Mouse (Mus musculus) intestine, embryonic 15.5 days (tissue): Measurements from ENCODE around the gene Map3k1. TPM values are rescaled to one million over a fixed set of nuclear protein-coding genes. Genes with fewer than 3 reads are reported as not detected.
"Not testable (repeated sequence)": the region's sequence is repeated elsewhere in the genome, so short reads cannot be mapped to it uniquely, and the experiment has no call there.

Experiments used
- ATAC-seq: fragments of 200-750 bp; cut with Nextera tagmentation; 2 replicates; pipeline ENCODE4 v1.8.0; 2017; ENCODE audit warnings: moderate TSS enrichment, moderate library complexity
- H3K27ac ChIP-seq: fragments of 300-500 bp; sonication (generic); 2 replicates; pipeline ENCODE4 v1.5.1; 2015; ENCODE audit warnings: mild to moderate bottlenecking, inconsistent platforms
- H3K27me3 ChIP-seq: fragments of 300-500 bp; sonication (generic); replicated peaks from 2 replicates; pipeline ENCODE4 v1.6.1; 2015; ENCODE audit warnings: inconsistent platforms
- H3K36me3 ChIP-seq: fragments of 300-500 bp; sonication (generic); 2 replicates; pipeline ENCODE4 v1.6.1; 2015; ENCODE audit warnings: inconsistent platforms
- H3K4me1 ChIP-seq: fragments of 300-500 bp; sonication (generic); replicated peaks from 2 replicates; pipeline ENCODE4 v1.6.1; 2015; ENCODE audit warnings: inconsistent platforms
- H3K4me2 ChIP-seq: fragments of 300-500 bp; sonication (generic); replicated peaks from 2 replicates; pipeline ENCODE4 v1.6.1; 2015; ENCODE audit warnings: mild to moderate bottlenecking, inconsistent platforms
- H3K4me3 ChIP-seq: fragments of 300-500 bp; sonication (generic); replicated peaks from 2 replicates; pipeline ENCODE4 v1.5.1; 2015; ENCODE audit warnings: inconsistent platforms
- H3K9ac ChIP-seq: fragments of 300-500 bp; sonication (generic); 2 replicates; pipeline ENCODE4 v1.6.1; 2015; ENCODE audit warnings: inconsistent platforms
- H3K9me3 ChIP-seq: fragments of 300-500 bp; sonication (generic); 2 replicates; pipeline ENCODE4 v1.6.1; 2016; ENCODE audit warnings: inconsistent platforms
- WGBS: fragments of 180-500 bp; shearing (Covaris S2); methylation state at CpG from one replicate; pipeline ENCODE4 v1.1.7; 2015; 5-methylcytosine and 5-hydroxymethylcytosine counted together
- polyA plus RNA-seq: library from polyadenylated mRNA; unstranded; fragments of >200 nt; fragmentation: Nextera tagmentation; extraction: Ambion mirVana; gene quantifications from 2 replicates; pipeline ENCODE4 v1.2.1, GENCODE M21; 2015

Gene Map3k1
- polyA plus RNA-seq, 1 experiment from 2014 or later: 24.1 TPM

DNA sequence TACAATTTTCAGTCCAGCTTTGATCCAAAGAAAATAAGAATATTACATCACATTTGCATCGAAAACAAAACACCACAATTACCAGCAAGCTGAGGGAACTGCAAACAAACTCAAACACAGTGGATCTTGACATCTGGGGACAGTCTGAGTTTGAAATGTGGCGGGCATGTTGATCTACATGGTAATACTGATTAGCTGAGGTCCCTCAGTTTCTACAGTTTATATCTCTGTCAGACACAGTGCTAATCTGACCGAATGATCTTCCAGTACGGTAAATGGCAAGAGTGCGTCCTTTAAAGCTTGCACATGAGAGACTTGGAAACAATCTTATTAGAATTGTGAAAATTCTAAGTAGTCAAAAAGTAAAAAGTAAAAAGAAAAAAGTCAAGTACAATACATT lies 62.0 kb downstream of the Map3k1 start:
- Histone ChIP-seq H3K4me1 (no peaks in the 10 kb centered on the region), H3K9ac (no peak overlapping the region), H3K27ac (no peak overlapping the region), H3K9me3 (no peaks in the 10 kb centered on the region), H3K36me3 (peaks cover 22% of the 10 kb centered on the region), H3K27me3 (no peaks in the 10 kb centered on the region), H3K4me2 (no peak overlapping the region), H3K4me3 (no peak overlapping the region)
- 93% methylated on average over 5 of the region's 5 CpGs for WGBS
- ATAC-seq: no peak

- no peaks in the 10 kb centered on the region for H3K27me3 ChIP-seq
- H3K9me3 ChIP-seq: no peaks in the 10 kb centered on the region
- no peak for ATAC-seq
- no peaks in the 10 kb centered on the region for H3K4me1 ChIP-seq
- H3K36me3 ChIP-seq: peaks cover 11% of the 10 kb centered on the region
- H3K9ac ChIP-seq: no peak overlapping the region
- WGBS: 56% methylated on average over 7 of the region's 7 CpGs
- H3K4me3 ChIP-seq: no peak overlapping the region
- no peak overlapping the region for H3K4me2 ChIP-seq
- no peak overlapping the region for H3K27ac ChIP-seq
Measured at GRCm38 (mm10) chr13:111745216-111745615, 63.6 kb downstream of the Map3k1 start.

DNA sequence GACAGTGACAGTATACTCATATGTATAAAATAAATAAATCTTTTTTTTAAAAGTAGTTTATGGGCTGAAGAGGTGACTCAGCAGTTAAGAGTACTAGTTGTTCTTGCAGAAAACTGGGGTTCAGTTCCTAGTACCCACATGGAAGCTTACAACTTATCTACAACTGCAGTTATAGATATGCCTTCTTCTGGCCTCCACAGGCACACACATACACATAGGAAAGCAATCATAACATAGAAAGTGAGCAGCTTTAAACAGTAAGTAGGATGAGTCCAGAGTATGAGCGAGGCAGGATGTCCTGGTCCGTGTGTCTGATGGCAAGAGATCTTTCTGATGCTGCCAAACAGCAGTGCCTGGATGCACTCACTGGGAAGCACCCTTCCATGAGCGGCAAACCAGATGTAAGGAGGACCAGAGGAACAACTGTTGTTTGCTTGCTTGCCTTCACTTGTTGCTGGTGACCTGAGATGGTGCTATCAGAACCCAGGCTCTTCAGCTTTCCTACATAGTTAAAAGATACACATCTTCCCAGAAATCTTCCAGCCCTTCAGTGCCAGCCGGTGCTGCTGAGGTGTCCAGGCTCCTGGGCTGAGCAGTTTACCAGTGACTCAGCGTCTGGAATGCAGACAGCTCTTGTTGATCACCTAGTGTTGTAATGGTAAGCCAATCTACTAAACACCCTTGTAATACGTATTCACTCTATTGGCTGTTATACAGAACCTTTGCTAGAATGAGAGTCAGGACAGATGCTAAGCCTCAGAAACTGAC lies 64.4 kb downstream of the Map3k1 start:
- no peak overlapping the region for H3K9ac ChIP-seq
- H3K4me1 ChIP-seq: no peaks in the 10 kb centered on the region
- H3K27ac ChIP-seq: no peak overlapping the region
- peaks cover 6% of the 10 kb centered on the region for H3K36me3 ChIP-seq
- no peak overlapping the region for H3K4me2 ChIP-seq
- no peaks in the 10 kb centered on the region for H3K27me3 ChIP-seq
- peak; percentile 53; the same call in 1 of the 2 replicates for ATAC-seq
- no peak overlapping the region for H3K4me3 ChIP-seq
- H3K9me3 ChIP-seq: no peaks in the 10 kb centered on the region
- WGBS: 65% methylated on average over 6 of the region's 6 CpGs

DNA sequence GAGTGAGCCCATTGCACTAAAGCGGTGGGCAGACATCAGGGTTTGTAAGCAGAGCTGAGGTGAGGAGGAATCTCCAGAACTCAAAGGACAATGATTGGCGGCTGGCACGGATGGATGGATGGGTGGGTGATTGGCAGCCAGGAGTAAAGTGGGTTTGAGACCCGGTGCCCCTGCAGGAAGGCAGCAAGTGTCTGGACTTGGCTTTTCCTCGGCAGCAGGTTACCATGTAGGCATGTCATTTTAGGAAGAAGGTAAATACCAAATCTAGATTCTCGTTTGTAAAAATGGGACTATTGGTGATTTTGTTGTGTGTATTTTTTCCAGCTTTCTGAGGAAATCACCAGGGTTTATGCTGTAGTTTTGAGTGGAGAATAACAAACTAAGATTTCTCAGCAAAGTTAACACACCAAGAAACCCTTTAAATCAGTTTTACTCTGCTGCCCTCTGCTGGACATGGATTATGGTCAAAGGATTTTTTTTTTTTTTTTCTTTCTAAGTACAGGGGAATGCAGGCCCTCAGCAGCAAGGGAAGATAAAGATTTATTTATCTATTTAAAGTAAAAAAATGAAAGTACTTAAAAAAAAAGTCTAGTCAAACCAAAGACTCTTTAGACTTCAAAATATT lies 66.7 kb downstream of the Map3k1 start:
- no peak overlapping the region for H3K27ac ChIP-seq
- 63% methylated on average over 6 of the region's 6 CpGs for WGBS
- no peak overlapping the region for H3K4me3 ChIP-seq
- no peak overlapping the region for H3K4me2 ChIP-seq
- no peak overlapping the region for H3K9ac ChIP-seq
- H3K4me1 ChIP-seq: no peaks in the 10 kb centered on the region
- no peaks in the 10 kb centered on the region for H3K9me3 ChIP-seq
- no peaks in the 10 kb centered on the region for H3K27me3 ChIP-seq
- ATAC-seq: 0 out of 2 replicates have a peak, but pooled peaks have one; percentile 55
- no peaks in the 10 kb centered on the region for H3K36me3 ChIP-seq

DNA sequence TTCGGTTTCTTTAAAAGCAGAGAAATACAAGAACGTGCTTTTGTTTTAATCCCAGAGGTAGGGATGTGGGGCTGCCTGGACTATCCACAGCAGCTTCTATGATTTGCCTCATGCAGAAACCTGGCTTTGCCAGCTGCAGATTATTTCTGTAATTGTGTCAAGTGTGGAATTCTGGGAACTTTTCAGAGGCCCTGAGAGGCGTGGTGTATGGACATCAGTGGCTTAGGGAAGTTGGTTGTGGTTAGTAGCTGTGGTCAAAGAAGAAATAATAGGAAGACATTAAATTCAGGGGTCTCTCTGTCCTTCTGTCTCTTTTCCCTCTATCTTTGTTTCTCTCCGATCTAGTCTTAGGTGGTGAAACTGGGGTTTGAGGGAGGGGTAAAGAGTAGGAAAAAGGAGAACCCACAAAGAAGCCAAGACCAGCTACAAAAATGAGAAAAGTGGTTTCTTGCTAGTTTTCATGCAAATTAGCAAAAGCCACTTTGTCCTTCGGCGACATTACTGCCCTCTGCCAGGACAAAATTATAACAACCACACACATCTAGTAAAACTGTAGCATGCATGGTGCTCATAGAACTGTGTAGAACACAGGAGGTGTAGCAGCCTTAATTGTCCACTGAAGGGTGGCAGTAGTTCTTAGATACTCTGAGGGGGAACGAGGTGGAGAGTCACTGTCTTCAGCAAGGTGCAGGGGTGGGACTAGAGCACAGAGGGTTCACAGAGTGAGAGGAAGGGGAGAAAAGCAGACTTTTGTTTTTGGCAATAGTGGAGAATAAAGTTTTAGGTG lies 67.4 kb downstream of the Map3k1 start:
- Histone ChIP-seq H3K9me3 (no peaks in the 10 kb centered on the region), H3K36me3 (no peaks in the 10 kb centered on the region), H3K4me1 (no peaks in the 10 kb centered on the region), H3K4me3 (no peak overlapping the region), H3K9ac (no peak overlapping the region), H3K4me2 (no peak overlapping the region), H3K27me3 (no peaks in the 10 kb centered on the region), H3K27ac (no peak overlapping the region; the same call in 1 of the 2 replicates)
- no peak for ATAC-seq
- 82% methylated on average over 7 of the region's 7 CpGs for WGBS

GRCm38 (mm10) chr13:111726898-111727297 lies 81.9 kb downstream of the Map3k1 start:
- no peaks in the 10 kb centered on the region for H3K36me3 ChIP-seq
- ATAC-seq: no peak
- no peaks in the 10 kb centered on the region for H3K4me1 ChIP-seq
- H3K4me2 ChIP-seq: no peak overlapping the region
- WGBS: 92% methylated on average over 5 of the region's 5 CpGs
- H3K27me3 ChIP-seq: no peaks in the 10 kb centered on the region
- H3K4me3 ChIP-seq: no peak overlapping the region
- H3K9ac ChIP-seq: no peak overlapping the region
- H3K9me3 ChIP-seq: no peaks in the 10 kb centered on the region
- H3K27ac ChIP-seq: no peak overlapping the region

GRCm38 (mm10) chr13:111725165-111726077 lies 83.4 kb downstream of the Map3k1 start:
- Histone ChIP-seq H3K4me1 (no peaks in the 10 kb centered on the region), H3K4me3 (peak overlapping the region; percentile 53), H3K27ac (peak overlapping the region; percentile 81), H3K36me3 (no peaks in the 10 kb centered on the region), H3K9me3 (no peaks in the 10 kb centered on the region), H3K27me3 (no peaks in the 10 kb centered on the region), H3K9ac (peak overlapping the region; percentile 60), H3K4me2 (peak overlapping the region; percentile 79)
- WGBS: under 1% methylated on average over 65 of the region's 65 CpGs
- ATAC-seq: peak; percentile 100

DNA sequence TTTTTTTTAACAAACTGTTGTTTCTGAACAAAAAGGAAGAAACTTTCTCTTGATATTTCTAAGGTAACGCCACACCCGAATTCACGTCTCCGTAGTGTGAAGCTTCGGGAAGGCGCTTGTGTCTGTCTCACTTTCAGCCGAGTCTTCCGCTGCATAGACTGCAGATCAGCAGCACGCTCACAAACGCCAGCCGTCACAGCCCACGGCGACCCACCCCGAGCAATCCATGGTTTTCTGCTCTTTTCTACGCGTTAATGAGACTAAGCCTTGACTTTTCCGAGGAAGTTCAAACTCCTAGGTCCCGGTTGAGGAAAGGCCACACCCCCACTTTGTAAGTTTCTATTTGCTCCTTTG lies 84.0 kb downstream of the Map3k1 start:
- ATAC-seq: no peak
- under 1% methylated on average over 18 of the region's 18 CpGs for WGBS

GRCm38 (mm10) chr13:111719726-111720125 lies 89.1 kb downstream of the Map3k1 start:
- Histone ChIP-seq H3K27ac (no peak overlapping the region), H3K4me1 (no peaks in the 10 kb centered on the region), H3K4me3 (no peak overlapping the region), H3K9ac (no peak overlapping the region), H3K9me3 (no peaks in the 10 kb centered on the region), H3K36me3 (peaks cover 2% of the 10 kb centered on the region; the same call in 1 of the 2 replicates), H3K27me3 (no peaks in the 10 kb centered on the region), H3K4me2 (no peak overlapping the region)
- no peak for ATAC-seq
- 59% methylated on average over 9 of the region's 9 CpGs for WGBS

More for the DNA sequence above, 84.0 kb downstream of the Map3k1 start:
- H3K27me3 ChIP-seq: no peaks in the 10 kb centered on the region
- H3K4me1 ChIP-seq: no peaks in the 10 kb centered on the region
- H3K9me3 ChIP-seq: no peaks in the 10 kb centered on the region
- peak overlapping the region; percentile 79 for H3K4me2 ChIP-seq
- H3K27ac ChIP-seq: peak overlapping the region; percentile 81
- peak overlapping the region; percentile 51 for H3K9ac ChIP-seq
- peak overlapping the region; percentile 53 for H3K4me3 ChIP-seq
- H3K36me3 ChIP-seq: no peaks in the 10 kb centered on the region

DNA sequence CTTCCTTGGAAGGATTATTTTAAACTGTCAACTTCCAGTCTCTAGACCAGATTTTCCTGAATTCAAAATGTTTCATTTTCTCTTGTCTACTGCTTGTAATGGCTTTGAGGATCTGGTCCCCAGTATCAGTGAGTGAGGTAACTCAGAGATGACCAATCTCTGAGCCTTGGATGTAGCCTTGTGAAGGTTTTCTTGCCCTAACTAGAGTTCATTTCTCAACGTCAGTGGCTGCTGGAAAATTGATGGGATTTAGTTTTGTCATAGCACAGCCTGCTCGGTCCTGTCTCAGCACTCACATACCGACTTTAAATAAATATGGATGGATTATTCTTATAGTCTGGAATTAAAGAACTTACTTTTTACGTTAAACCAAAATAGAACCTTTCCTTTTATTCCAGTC lies 98.3 kb downstream of the Map3k1 start:
- Histone ChIP-seq H3K4me1 (no peaks in the 10 kb centered on the region), H3K4me3 (no peak overlapping the region), H3K36me3 (peaks cover 56% of the 10 kb centered on the region), H3K4me2 (no peak overlapping the region), H3K9me3 (no peaks in the 10 kb centered on the region), H3K27me3 (no peaks in the 10 kb centered on the region), H3K27ac (no peak overlapping the region), H3K9ac (no peak overlapping the region)
- ATAC-seq: no peak
- WGBS: 86% methylated on average over 4 of the region's 4 CpGs

DNA sequence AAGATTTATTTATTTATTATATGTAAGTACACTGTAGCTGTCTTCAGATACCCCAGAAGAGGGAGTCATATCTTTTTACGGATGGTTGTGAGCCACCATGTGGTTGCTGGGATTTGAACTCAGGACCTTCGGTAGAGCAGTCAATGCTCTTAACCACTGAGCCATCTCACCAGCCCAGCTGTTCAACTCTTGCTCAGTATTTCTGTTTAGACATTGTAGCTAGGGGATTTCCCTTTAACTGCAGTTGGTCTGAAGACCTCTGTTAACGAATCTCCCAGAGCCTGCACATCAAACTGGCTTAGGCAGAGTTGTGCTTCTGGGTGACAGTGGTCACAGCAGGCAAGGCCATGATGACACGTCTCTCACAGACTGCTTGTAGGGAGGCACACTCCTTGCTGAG lies 104.8 kb downstream of the Map3k1 start:
- H3K27ac ChIP-seq, H3K9ac ChIP-seq, H3K27me3 ChIP-seq, H3K4me1 ChIP-seq, H3K9me3 ChIP-seq, H3K4me2 ChIP-seq, H3K4me3 ChIP-seq, ATAC-seq: not testable (repeated sequence)
- WGBS: 89% methylated on average over 4 of the region's 4 CpGs
- peaks cover 41% of the 10 kb centered on the region for H3K36me3 ChIP-seq
